Mouse (Mus musculus) liver, postnatal 0 days (tissue): ENCODE results near the gene Slc22a12.

Experiments used
- CTCF ChIP-seq: sonication (generic); IDR thresholded peaks from 2 replicates; pipeline ENCODE4 v1.5.1; 2016; ENCODE audit warnings: antibody characterized with exemption, low read depth
- EP300 ChIP-seq: IDR thresholded peaks from 2 replicates; pipeline ENCODE4 v1.6.1; 2016; ENCODE audit warnings: antibody characterized with exemption, low read depth, mild to moderate bottlenecking

GRCm38 (mm10) chr19:6569561-6569960, 26.7 kb upstream of the Slc22a12 start:
- TF ChIP-seq CTCF (no peak), EP300 (no peak)
